Mouse (Mus musculus) ovary, postnatal 14 days (tissue): ENCODE measurements around the gene Zfp810.
"Not testable (repeated sequence)": the region's sequence is repeated elsewhere in the genome, so short reads cannot be mapped to it uniquely, and the experiment has no call there.

Experiments used
- DNase-seq: peaks from one replicate; pipeline ENCODE4 v3.0.0; 2022; ENCODE audit warnings: low spot score

Gene Zfp810

GRCm38 (mm10) chr9:22307156-22307919 lies at the start of gene Zfp810:
Gene Zfp810 (minus strand): TSS chr9:22307648.
- DNase-seq, result peak; percentile 87

GRCm38 (mm10) chr9:22355919-22356318 lies 48.5 kb upstream of the Zfp810 start:
- DNase-seq, result no peak

- no peak for DNase-seq
Measured at GRCm38 (mm10) chr9:22353901-22354300, 46.5 kb upstream of the Zfp810 start.

GRCm38 (mm10) chr9:22353465-22353864 lies 46.0 kb upstream of the Zfp810 start:
- no peak for DNase-seq

- DNase-seq, result no peak
Measured at GRCm38 (mm10) chr9:22340331-22340730, 32.9 kb upstream of the Zfp810 start.

GRCm38 (mm10) chr9:22337217-22337616 lies 29.8 kb upstream of the Zfp810 start:
- no peak for DNase-seq

- DNase-seq, result peak; percentile 80
Measured at GRCm38 (mm10) chr9:22327475-22328387, 20.3 kb upstream of the Zfp810 start.

- DNase-seq, result peak; percentile 27
Measured at GRCm38 (mm10) chr9:22327099-22327474, 19.6 kb upstream of the Zfp810 start.

GRCm38 (mm10) chr9:22324579-22324978 lies 17.1 kb upstream of the Zfp810 start:
- no peak for DNase-seq

- DNase-seq, result no peak
Measured at GRCm38 (mm10) chr9:22322381-22323211, 15.1 kb upstream of the Zfp810 start.

- DNase-seq, result no peak
Measured at GRCm38 (mm10) chr9:22319109-22319508, 11.7 kb upstream of the Zfp810 start.

- DNase-seq, result not testable (repeated sequence)
Measured at GRCm38 (mm10) chr9:22316047-22316446, 8.6 kb upstream of the Zfp810 start.

GRCm38 (mm10) chr9:22314066-22314465 lies 6.6 kb upstream of the Zfp810 start:
- no peak for DNase-seq

- no peak for DNase-seq
Measured at GRCm38 (mm10) chr9:22313218-22313617, 5.8 kb upstream of the Zfp810 start.

- DNase-seq, result no peak
Measured at GRCm38 (mm10) chr9:22309651-22310050, 2.2 kb upstream of the Zfp810 start.

GRCm38 (mm10) chr9:22307920-22308262 lies 443 bp upstream of the Zfp810 start:
- DNase-seq, result not testable (repeated sequence)

- DNase-seq, result no peak
Measured at GRCm38 (mm10) chr9:22306726-22307125, 722 bp downstream of the Zfp810 start.

GRCm38 (mm10) chr9:22302199-22302598 lies 5.2 kb downstream of the Zfp810 start:
- DNase-seq, result no peak

- no peak for DNase-seq
Measured at GRCm38 (mm10) chr9:22278733-22279132, 28.7 kb downstream of the Zfp810 start.

GRCm38 (mm10) chr9:22268886-22269285 lies 38.6 kb downstream of the Zfp810 start:
- DNase-seq, result no peak

GRCm38 (mm10) chr9:22262611-22263010 lies 44.8 kb downstream of the Zfp810 start:
- DNase-seq, result no peak

GRCm38 (mm10) chr9:22261594-22261993 lies 45.9 kb downstream of the Zfp810 start:
- no peak for DNase-seq
